Mouse (Mus musculus) forebrain, postnatal 0 days (tissue): Measurements from ENCODE around the gene Hfe2. TPM values are rescaled to one million over a fixed set of nuclear protein-coding genes. Genes with fewer than 3 reads are reported as not detected.

Experiments
- ATAC-seq: fragments of 200-750 bp; cut with Nextera tagmentation; 2 replicates; pipeline ENCODE4 v1.8.0; 2017; ENCODE audit warnings: mild to moderate bottlenecking, moderate library complexity
- DNase-seq: peaks from one replicate; pipeline ENCODE4 v3.0.0-alpha.2; 2015
- H3K27ac ChIP-seq: fragments of 300-500 bp; sonication (generic); 2 replicates; pipeline ENCODE4 v1.5.1; 2014; ENCODE audit warnings: low read depth, mild to moderate bottlenecking, antibody characterized with exemption, low read length, moderate library complexity, mixed read lengths
- H3K27me3 ChIP-seq: fragments of 300-500 bp; sonication (generic); 2 replicates; pipeline ENCODE4 v1.6.1; 2014; ENCODE audit warnings: mild to moderate bottlenecking, low read length, mixed read lengths; ENCODE audit not compliant: insufficient read depth
- H3K36me3 ChIP-seq: fragments of 300-500 bp; sonication (generic); 2 replicates; pipeline ENCODE4 v1.6.1; 2014; ENCODE audit warnings: mild to moderate bottlenecking, moderate library complexity; ENCODE audit not compliant: insufficient read depth
- H3K4me1 ChIP-seq: fragments of 300-500 bp; sonication (generic); 2 replicates; pipeline ENCODE4 v1.6.1; 2014; ENCODE audit warnings: antibody characterized with exemption; ENCODE audit not compliant: insufficient read depth
- H3K4me2 ChIP-seq: fragments of 300-500 bp; sonication (generic); 2 replicates; pipeline ENCODE4 v1.6.1; 2014; ENCODE audit warnings: low read depth, mild to moderate bottlenecking, moderate library complexity
- H3K4me3 ChIP-seq: fragments of 300-500 bp; sonication (generic); 2 replicates; pipeline ENCODE4 v1.5.1; 2014; ENCODE audit warnings: low read depth, low read length, mixed read lengths
- H3K9ac ChIP-seq: fragments of 300-500 bp; sonication (generic); 2 replicates; pipeline ENCODE4 v1.6.1; 2014; ENCODE audit warnings: mild to moderate bottlenecking
- H3K9me3 ChIP-seq: fragments of 300-500 bp; sonication (generic); 2 replicates; pipeline ENCODE4 v1.6.1; 2016; ENCODE audit warnings: low read length
- CTCF ChIP-seq: sonication (generic); IDR thresholded peaks from 2 replicates; pipeline ENCODE4 v1.5.1; 2016; ENCODE audit warnings: antibody characterized with exemption, control low read depth, low read depth
- WGBS: fragments of 180-500 bp; shearing (Covaris S2); extraction: QIAGEN DNeasy Blood & Tissue Kit; methylation state at CpG from one replicate; pipeline ENCODE4 v1.1.7; 2014; 5-methylcytosine and 5-hydroxymethylcytosine counted together
- polyA plus RNA-seq: library from polyadenylated mRNA; unstranded; fragments of >200 nt; fragmentation: Nextera tagmentation; extraction: Ambion mirVana; gene quantifications from 2 replicates; pipeline ENCODE4 v1.2.1, GENCODE M21; 2015
- total RNA-seq: library from RNA; depleted of rRNA; stranded (reverse); fragments of >200 nt; gene quantifications from 2 replicates; pipeline ENCODE4 v1.2.3, GENCODE M21; 2014

Gene Hfe2
- total and polyA plus RNA-seq, 2 experiments from 2014 or later: 1.4 to 1.6 TPM

DNA sequence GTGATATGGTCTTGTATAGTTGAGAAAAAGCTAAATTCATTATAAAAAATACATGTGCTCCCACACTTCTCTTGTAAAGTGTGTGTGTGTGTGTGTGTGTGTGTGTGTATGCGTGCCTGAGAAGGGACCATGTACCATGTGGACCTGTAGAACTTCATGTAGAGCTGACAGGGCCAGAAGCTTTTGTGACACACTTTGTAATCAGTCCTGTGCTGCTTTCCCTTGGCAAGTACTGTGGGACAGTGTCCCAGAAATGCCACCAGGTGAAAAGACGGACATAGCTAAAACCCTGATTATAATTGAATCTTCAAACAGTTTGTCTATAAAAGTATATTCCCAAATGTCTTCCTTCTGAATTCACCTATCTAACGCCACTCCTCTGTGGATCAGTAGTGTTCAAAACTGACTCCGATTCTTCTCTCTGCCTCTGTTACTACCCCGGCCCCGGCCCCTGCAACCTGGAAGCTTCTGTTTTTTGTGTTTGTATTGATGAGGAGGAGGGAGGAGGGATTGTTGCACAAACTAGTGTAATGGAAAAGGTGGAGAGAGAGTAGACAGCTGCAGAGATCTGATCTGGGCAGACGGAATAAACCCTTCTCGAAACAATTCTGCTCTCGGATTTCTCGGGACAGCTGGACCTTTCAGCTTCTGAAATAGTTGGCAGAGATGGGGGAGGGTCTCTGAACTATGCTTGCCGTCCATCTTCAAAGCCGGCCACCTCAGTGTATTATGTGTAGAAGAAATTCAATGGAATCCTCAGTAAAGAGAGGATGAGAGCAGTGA lies 753 bp upstream of the Hfe2 start:
- peaks cover 4% of the 10 kb centered on the region; the same call in 1 of the 2 replicates for H3K4me1 ChIP-seq
- DNase-seq: no peak
- ATAC-seq: no peak
- H3K27ac ChIP-seq: no peak overlapping the region
- H3K9me3 ChIP-seq: no peaks in the 10 kb centered on the region
- no peaks in the 10 kb centered on the region for H3K36me3 ChIP-seq
- no peak for TF ChIP-seq CTCF
- no peak overlapping the region for H3K4me3 ChIP-seq
- H3K27me3 ChIP-seq: no peaks in the 10 kb centered on the region; the same call in none of the 2 replicates
- H3K4me2 ChIP-seq: no peak overlapping the region
- no peak overlapping the region for H3K9ac ChIP-seq
- WGBS: 69% methylated on average over 12 of the region's 12 CpGs

DNA sequence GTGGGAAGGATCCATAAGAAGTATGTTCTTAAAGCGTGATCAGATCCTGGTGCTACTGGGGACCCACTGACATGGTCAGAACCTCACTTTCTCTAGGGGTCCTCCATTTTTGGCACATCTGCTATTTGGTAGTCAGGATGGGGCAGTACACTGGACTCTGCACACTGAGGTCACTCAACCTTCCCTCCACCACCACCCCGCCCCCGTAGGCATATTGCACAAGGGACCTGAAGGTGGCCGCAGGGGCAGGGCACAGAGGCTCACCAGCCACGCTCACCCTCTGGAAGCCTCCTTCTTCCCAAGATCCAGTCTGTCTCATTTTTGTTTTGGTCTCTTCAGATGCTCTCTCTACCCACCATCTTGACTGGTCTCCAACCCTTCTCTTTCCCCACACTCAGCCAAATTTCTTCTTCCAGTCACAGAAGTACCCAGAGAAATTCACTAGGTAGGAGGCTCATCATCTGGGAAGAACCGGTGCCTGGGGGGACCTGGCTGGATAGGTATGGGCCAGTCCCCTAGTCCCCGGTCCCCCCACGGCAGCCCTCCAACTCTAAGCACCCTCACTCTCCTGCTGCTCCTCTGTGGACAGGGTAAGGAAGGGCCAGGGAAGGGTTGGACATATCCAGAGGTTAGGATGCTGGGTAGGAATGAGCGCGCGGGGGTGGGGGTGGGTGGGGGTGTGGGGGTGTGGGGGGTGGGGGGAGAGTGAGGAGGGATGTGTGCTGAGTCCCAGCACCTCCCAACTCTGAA lies 1.2 kb downstream of the Hfe2 start:
- 72% methylated on average over 11 of the region's 11 CpGs for WGBS
- Histone ChIP-seq H3K36me3 (no peaks in the 10 kb centered on the region), H3K27ac (no peak overlapping the region), H3K4me1 (peaks cover 4% of the 10 kb centered on the region; the same call in 1 of the 2 replicates), H3K9ac (no peak overlapping the region), H3K27me3 (no peaks in the 10 kb centered on the region; the same call in none of the 2 replicates), H3K4me3 (no peak overlapping the region; the same call in 1 of the 2 replicates), H3K9me3 (no peaks in the 10 kb centered on the region), H3K4me2 (peak overlapping the region; percentile 89)
- TF ChIP-seq CTCF: no peak
- ATAC-seq (0 out of 2 replicates have a peak, but pooled peaks have one; percentile 1), DNase-seq (no peak)

- H3K9me3 ChIP-seq: no peaks in the 10 kb centered on the region
- no peak overlapping the region for H3K27ac ChIP-seq
- DNase-seq (peak; percentile 31), ATAC-seq (peak; percentile 62)
- H3K4me2 ChIP-seq: peak overlapping the region; percentile 89
- TF ChIP-seq CTCF: no peak
- peak overlapping the region; percentile 38 for H3K4me3 ChIP-seq
- H3K36me3 ChIP-seq: no peaks in the 10 kb centered on the region
- 5% methylated on average over 44 of the region's 44 CpGs for WGBS
- H3K9ac ChIP-seq: peak overlapping the region; percentile 47; the same call in 1 of the 2 replicates
- H3K4me1 ChIP-seq: peaks cover 4% of the 10 kb centered on the region; the same call in 1 of the 2 replicates
- no peaks in the 10 kb centered on the region; the same call in none of the 2 replicates for H3K27me3 ChIP-seq
Observed at GRCm38 (mm10) chr3:96526864-96527542, 2.0 kb downstream of the Hfe2 start.

- Histone ChIP-seq H3K9ac (no peak overlapping the region), H3K36me3 (no peaks in the 10 kb centered on the region), H3K4me1 (peaks cover 4% of the 10 kb centered on the region; the same call in 1 of the 2 replicates), H3K9me3 (no peaks in the 10 kb centered on the region), H3K27me3 (no peaks in the 10 kb centered on the region; the same call in none of the 2 replicates), H3K4me3 (no peak overlapping the region), H3K4me2 (no peak overlapping the region), H3K27ac (no peak overlapping the region)
- DNase-seq (no peak), ATAC-seq (no peak)
- WGBS: 55% methylated on average over 9 of the region's 9 CpGs
- TF ChIP-seq CTCF: no peak
Observed at GRCm38 (mm10) chr3:96528506-96528905, 3.5 kb downstream of the Hfe2 start.

GRCm38 (mm10) chr3:96532050-96532449 lies 7.1 kb downstream of the Hfe2 start:
- WGBS: 75% methylated on average over 7 of the region's 7 CpGs
- H3K36me3 ChIP-seq: no peaks in the 10 kb centered on the region
- H3K4me1 ChIP-seq: peaks cover 1% of the 10 kb centered on the region; the same call in 1 of the 2 replicates
- no peaks in the 10 kb centered on the region; the same call in none of the 2 replicates for H3K27me3 ChIP-seq
- no peak overlapping the region for H3K4me3 ChIP-seq
- ATAC-seq (no peak), DNase-seq (no peak)
- H3K9me3 ChIP-seq: no peaks in the 10 kb centered on the region
- H3K4me2 ChIP-seq: no peak overlapping the region
- TF ChIP-seq CTCF: no peak
- H3K9ac ChIP-seq: no peak overlapping the region
- H3K27ac ChIP-seq: no peak overlapping the region

GRCm38 (mm10) chr3:96534300-96534699 lies 9.3 kb downstream of the Hfe2 start:
- H3K4me2 ChIP-seq: no peak overlapping the region
- DNase-seq (no peak), ATAC-seq (no peak)
- H3K4me1 ChIP-seq: no peaks in the 10 kb centered on the region
- no peak overlapping the region for H3K4me3 ChIP-seq
- no peak overlapping the region for H3K27ac ChIP-seq
- no peaks in the 10 kb centered on the region for H3K9me3 ChIP-seq
- 72% methylated on average over 2 of the region's 2 CpGs for WGBS
- no peak for TF ChIP-seq CTCF
- no peaks in the 10 kb centered on the region for H3K27me3 ChIP-seq
- no peak overlapping the region for H3K9ac ChIP-seq
- H3K36me3 ChIP-seq: no peaks in the 10 kb centered on the region
